Mouse (Mus musculus) left cerebral cortex, adult 18-20 months (tissue): Measurements from ENCODE around the gene Gzmm. TPM values are rescaled to one million over a fixed set of nuclear protein-coding genes. Genes with fewer than 3 reads are reported as not detected.
A peak's percentile ranks its signal among the peaks of the same experiment; 100 is the strongest.

Experiments used
- DNase-seq, 2 experiments: peaks; one replicate each; pipeline ENCODE4 v3.0.0; 2021 to 2022; ENCODE audit warnings: low spot score in 2 of 2, mixed read lengths in 1 of 2
- long read RNA-seq, 2 experiments: library from polyadenylated mRNA; stranded (forward); transcript quantifications; one replicate each; pipeline ENCODE4 v2.0.0; 2021
- total RNA-seq, 2 experiments: library from RNA; stranded (reverse); gene quantifications; 2 replicates each; pipeline ENCODE4 v1.2.3; 2021

Gzmm gene
- total RNA-seq: 1 to 10 TPM; 2.7 to 3.2 TPM
- long read RNA-seq, experiment 1: 0 reads
- long read RNA-seq, experiment 2, partial matches to known transcripts: 1 of 2 reads
- long read RNA-seq, experiment 2, other reads (novel, unspliced or antisense): 1 of 2 reads

DNA sequence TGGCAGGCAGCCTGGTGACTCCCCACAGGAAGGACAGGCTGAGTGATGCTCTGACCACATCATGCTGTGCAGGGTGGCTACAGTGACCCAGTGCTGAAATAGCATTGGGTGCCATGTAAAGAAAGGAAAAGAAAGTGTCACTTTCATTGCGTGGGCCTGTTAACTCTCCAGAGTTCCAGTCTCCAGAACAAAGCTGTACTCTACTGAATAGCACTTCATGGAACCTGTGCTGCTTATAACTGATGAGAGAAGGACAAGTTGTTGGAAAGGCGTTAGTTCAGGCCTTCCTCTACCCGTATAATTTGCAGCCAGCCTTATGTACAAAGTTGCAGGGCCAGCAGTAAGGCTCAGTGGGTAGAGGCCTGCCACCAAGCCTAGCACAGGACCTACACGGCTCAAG is at the start of gene Gzmm:
Gene Gzmm, plus strand, starts transcription at position 301 of the 400 bp plus-strand sequence.
- no peak for DNase-seq

DNA sequence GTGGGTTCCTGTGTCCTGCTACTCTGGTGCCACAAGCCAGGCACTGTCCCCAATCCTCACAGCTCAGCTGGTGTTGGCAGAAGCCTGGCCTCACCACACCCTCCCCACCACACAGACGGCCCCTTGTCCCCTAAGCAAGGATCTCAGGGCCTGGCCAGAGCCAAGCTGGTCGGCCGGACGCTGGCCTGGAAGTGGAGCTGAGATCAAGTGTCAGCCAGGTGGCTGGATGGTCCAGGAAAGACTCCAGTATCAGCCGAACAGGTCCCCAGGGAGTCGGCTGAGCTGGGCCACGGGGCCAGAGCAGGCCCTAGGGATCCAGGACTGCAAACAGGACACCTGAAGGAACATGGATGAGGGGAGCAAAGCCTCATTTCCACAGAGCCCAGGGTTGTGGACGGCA is 43.1 kb upstream of the Gzmm start, which contains the start of gene Odf3l2:
Gene Odf3l2, minus strand, starts transcription at position 28 of the 400 bp plus-strand sequence.
- DNase-seq: no peak

DNA sequence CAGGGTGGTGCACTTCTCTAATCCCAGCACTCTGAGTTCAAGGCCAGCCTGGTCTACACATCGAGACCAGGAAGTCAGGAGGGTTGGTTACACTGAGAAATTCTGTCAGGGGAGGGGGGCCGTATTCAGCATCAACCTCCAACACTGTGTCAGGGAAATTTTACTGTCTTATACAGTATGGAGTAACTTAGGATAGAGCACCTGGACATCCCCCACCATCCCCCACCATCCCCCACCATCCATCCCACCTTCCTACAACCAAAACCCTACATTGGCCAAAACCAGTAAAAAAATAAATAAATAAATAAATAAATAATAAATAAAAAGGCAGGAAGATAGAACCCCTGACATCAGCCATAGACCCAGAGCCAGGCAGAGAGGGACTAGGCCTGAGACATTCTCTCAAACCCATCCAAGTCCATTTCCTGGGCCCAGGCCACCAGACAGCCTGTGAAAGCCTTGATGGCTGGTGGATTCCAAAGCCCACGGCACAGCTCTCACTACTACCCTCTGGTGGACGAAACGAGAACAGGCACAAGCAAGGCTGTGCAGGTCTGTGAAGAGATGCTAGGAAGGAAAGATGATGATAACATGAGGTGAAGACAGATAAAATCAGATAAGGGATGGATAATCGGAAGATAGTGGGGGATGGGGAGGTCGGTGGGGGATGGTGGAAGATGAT is 39.6 kb upstream of the Gzmm start:
- peak; percentile 82 to 89 for DNase-seq

DNA sequence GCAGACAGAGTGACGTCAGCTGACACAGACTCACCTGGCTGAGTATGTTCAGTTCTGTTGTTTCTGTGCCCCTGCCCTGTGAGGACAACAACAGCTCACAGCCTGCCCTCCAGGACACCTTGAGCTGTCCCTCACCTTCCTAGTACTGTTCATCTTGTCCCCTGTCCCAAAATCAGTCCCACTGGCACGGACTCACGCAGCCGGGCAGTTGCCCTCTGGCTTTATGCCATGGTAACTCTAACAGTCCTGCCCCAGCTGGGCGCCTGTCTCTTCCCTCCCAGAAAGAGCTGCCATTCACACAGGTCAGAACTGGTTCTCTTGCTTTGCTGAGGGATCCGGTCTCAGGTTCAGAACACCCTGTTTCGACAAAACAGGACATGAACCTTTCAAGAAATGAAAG is 36.0 kb upstream of the Gzmm start:
- DNase-seq: no peak

DNA sequence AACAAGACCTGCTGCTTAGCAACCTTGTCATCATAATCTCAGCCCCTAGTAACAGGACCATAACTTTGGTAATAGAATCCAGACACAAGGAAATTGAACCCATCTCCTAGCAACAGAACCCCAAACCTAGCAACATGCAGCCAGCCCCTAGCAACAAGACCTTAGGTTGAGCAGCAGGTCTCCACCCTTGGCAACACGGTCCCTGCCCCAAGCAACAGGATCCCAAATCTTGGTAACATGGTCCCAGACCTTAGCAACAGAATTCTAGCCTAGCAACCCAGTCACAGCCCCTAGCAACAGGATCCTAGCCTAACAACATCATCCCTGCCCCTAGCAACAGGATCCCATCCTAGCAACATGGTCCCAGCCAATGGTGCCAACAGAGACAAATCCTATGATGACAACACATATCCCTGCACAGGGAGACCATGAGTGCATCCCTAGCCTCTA is 33.8 kb upstream of the Gzmm start:
- DNase-seq: no peak

DNA sequence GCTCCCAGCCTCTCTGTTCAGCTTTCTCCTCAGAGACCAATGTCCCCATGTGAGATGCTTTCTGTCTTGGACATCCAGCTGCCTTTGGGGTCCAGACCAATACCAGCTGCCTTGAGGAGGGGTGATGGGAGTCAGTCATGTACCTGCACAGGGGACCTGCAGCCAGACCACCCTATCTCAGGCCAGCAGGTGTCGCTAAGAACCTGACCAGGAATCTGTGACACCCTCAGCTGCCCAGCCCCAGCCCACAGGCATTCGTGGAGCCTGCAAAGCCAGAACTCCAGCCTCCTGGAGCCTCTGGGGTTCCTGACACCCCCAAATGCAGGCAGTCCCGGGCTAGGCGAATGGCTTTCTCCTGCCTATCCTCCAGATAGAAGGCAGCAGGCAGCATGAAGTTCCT is 30.0 kb upstream of the Gzmm start:
- DNase-seq: no peak

DNA sequence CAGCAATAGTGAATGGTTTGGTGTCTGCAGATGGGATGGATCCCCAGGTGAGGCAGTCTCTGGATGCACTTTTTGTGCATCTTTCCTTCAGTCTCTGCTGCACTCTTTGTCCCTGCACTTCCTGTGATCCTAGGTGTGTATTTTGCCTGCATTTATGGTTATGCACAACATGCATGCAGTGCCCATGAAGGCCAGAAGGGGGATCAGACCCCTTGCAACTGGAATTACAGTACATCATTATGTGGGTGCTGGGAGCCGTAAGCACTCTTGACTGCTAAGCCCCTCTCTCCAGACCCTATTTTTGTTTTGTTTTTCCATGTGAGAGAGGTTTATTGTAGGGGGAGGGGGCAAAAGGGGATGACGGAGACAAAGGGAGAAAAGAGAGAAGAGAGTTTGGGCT is 28.5 kb upstream of the Gzmm start:
- DNase-seq: no peak

DNA sequence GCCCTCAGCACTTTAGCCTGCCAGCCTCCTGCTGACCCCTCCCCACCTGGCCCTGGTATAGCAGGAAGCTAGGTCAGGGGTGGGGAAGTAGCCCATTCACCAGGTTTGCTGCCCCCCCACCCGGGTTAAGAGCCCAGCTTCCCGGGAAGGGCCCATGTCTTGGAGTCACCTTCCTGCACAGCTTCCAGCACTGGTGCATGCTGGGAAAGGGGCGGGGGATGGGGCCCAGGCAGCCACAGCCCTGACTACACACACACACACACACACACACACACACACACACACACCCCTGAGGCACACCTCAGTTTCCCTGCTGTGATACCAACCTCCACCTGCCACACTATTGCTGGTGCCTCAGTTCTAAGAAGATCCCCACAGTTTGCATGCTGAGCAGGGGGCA is 27.0 kb upstream of the Gzmm start:
- DNase-seq: no peak

DNA sequence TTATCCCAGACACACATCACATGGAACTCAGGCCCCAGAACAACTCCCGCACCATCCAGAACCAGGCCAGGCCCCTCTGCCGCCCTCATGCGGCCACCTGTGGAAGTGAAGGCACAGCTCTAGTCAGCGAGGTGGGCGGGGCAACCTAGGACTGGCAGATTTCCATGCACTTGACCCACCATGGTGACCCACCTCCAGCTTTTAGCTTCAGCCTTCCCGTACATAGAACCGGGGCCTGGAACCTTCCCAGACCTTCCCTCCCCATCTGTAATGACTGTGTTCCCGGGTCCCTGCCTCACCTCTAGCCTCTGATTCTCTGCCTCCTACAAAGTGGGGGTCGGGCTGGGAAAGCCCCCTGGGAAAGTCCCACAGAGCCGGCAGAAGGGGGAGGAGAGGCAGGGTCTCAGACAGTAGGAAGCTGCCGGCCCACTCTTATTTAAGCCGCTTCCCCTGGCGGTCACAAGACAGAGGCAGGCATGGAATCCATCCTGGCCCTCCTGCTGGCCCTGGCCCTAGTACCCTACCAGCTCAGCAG is 24.6 kb upstream of the Gzmm start, which contains the start of gene Madcam1:
Gene Madcam1, plus strand, starts transcription at position 429 of the 535 bp plus-strand sequence.
- DNase-seq: peak; percentile 61 to 66

DNA sequence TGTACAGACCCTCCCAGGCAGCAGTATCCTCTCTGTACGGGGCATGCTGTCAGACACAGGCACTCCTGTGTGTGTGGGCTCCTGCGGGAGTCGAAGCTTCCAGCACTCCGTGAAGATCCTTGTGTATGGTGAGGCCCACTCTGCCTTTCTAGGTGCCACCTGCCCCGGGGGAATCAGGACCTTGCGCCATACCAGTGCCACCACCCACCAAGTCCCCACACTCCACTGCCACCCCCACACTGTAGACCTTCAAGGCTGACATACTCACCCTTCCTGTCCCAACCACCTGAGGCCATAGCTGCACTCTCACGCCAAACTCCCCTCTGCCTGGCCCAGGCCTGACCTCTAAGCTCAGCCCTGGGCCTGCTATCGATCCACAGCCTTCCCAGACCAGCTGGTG is 23.8 kb upstream of the Gzmm start:
- no peak for DNase-seq

DNA sequence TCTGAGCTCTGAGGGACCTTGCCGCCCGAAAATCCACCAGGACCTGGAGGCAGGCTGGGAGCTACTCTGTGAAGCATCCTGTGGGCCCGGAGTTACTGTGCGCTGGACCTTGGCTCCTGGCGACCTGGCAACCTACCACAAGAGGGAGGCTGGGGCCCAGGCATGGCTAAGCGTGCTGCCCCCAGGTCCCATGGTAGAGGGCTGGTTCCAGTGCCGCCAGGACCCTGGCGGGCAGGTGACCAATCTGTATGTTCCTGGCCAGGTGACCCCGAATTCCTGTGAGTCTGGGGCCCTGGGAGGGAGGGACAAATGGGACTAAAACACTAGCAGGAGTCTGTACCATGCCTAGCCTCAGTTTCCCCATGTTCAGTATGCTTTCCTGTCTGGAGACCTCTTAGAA is 22.3 kb upstream of the Gzmm start:
- no peak for DNase-seq

DNA sequence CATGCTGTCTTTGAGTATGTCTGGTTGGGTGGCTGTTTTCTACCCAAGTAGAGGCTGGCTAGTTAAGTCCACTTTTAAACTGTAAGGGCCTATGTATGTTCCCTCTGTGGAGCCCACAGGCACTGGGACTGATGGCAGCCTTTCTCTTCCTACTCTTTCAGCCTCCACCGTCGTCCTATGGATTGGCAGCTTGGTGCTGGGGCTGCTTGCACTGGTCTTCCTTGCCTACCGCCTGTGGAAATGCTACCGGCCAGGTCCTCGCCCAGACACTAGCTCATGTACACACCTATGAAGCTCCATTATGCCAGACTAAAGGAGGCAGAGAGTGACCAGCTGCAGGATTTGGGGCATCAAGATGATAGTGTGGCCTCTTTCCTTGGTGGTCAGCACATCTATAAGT is 20.7 kb upstream of the Gzmm start:
- no peak for DNase-seq

DNA sequence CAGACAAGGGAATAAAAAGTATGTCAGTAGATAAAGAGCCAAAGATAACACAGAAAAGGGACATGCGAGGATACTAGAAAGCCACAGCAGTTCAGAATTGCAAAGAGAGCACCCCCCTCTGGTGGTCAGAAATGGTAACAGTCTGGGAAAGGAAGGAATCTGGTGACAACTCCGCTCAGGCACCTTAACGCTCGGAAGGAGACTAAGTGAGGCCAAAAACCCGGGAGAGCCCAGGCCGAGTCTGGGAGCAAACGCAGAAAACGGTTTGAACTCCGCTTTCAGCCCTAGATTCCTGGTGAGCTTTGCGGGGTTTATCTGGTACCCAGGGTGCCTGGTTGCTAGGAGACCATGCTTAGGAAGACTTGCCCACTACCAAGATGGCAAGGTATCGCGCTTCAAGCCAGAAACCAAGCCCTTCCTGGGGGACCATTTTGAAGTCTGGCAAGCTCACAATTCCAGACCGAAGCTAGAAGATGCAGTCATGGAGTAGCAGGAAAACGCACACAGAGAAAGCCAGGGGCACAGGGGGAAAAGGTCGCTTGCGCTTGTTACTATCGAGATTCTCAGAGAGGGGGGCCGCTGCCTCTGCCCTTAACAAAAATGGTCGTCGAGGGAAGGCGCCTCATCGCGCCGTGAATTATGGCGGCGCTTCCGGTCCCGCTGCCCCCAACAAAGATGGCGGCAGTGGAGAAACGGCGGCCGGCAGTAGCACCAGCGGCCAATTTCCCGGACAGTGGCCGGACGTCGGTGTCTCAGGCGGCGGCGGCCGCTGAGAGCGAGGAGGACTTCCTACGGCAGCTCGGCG is 19.8 kb upstream of the Gzmm start, which contains the start of gene Tpgs1:
Gene Tpgs1, plus strand, starts transcription at position 599 of the 805 bp plus-strand sequence.
- peak; percentile 91 to 92 for DNase-seq

DNA sequence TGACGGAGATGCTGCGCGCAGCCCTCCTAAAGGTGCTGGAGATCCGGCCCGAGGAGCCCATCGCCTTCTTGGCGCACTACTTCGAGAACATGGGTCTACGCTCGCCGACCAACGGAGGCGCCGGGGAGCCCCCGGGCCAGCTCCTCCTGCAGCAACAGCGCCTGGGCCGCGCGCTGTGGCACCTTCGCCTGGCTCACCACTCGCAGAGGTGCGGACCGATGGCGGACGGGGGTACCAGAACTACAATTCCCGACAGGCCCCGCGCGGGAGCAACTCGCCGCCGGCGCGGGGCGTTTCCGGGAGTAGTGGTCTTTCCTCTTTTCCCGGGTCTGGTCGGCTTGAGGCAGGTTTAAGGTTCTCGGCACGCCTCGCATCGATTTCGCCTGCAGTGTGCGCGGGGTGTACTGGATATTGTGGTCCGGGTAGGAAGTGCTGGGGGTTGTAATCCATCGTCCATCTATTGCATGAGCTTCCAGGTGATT is 19.2 kb upstream of the Gzmm start:
- peak; percentile 80 to 82 for DNase-seq

DNA sequence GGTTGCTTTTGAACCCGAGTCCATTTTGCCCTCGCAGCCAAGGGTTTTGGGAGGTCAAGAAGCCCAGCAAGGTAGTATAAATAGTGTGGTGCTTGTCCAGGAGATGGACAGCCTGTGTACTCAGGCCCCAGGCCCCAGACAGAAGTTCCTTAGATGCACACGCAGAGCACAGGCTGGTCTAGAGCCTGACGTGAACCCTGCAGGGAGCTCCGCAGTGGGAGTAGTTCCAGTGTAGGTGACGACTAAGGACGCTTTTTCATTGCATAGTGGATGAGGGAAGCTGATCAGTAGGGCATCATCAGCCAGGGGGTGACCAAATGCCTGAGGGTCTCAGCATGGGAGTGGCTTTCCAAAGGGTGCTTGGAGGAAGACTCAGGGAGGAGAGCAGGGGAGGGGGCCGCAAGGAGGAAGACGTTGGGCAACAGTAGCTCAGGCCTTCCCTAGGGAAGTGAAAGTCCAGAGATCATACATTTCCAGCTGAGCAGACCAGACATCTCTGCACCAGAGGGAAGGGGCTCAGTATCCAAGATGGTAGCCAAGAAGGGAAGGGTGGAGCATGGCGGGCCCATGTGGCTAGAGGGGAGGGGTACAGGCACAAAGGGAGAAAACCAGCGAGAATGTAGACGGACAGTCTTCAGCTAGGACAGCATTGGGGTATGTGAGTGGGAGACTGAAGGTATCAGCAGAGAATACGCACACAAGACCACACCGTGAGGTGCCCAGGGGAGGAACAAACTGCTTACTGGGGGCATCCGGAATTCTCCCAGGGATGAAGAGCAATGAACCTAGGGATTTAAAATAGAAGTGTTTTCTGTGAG is 18.5 kb upstream of the Gzmm start:
- DNase-seq: no peak

DNA sequence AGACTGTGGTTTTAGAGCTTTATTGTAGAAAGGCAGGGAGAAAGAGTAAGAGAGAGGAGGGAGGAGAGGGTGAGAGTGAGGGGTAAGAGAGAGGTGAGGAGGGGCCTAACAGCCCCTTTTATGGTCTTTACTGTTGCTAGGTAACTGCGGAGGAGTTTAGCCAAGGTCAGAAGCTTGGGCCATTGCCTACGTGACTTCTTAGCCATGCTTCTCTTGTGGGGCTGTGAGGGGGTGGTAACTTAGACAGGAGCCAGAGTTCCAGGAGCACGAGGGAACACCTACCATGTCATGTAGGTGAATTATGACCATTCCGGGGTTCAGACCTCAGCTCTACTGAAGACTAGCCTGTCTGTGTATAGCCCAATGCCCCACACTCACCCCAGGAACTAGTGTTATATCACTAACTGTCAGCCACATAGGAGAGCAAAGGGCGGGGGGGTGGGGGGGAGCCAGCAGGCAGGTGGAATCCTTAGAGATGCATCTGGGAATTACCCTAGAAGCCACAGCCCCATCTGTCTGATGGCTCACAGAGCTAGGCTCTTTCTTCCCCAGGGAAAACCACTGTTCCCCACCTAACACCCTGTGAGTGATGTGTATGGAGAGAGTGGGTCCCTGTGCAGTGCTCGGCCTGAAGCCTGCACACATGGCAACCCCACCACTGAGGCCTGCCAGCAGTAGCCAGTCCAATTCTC is 17.3 kb upstream of the Gzmm start:
- no peak for DNase-seq

DNA sequence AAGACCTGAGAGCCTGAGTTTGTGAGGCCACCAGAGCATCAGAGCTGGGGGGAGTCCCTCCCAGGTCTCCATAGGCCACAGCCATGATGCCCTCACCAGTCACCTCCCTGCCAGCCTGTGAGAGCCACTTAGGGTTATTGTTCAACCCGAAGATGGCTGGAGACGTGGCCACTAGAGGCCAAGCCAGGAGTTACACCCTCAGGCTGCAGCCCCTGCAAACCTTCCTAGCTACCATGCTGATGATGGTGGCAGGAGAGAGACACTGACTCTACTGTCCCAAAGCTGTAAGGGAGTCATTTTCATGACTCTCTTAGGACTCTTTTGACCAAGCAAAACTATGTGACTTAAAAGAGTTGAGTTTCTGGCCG is 16.7 kb upstream of the Gzmm start:
- DNase-seq: no peak

DNA sequence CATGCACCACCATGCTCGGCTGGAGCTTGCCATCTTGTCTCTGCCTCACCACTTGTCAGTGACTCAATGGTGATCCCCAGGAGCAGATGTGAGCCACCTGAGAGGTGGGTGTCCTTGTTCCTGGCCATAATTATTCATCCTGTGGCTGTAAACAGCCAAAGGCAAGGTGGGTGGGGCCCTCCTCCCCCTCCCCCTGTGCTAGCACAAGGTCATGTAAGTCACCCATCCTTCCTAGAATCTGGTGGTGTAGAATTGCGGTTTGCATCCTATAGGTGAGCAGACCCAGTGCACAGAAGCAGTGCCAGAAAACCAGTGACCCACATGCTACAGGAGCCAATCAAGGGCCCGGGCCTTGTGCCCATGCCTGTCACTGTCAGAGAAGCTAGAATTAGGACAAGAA is 15.8 kb upstream of the Gzmm start:
- DNase-seq: no peak

DNA sequence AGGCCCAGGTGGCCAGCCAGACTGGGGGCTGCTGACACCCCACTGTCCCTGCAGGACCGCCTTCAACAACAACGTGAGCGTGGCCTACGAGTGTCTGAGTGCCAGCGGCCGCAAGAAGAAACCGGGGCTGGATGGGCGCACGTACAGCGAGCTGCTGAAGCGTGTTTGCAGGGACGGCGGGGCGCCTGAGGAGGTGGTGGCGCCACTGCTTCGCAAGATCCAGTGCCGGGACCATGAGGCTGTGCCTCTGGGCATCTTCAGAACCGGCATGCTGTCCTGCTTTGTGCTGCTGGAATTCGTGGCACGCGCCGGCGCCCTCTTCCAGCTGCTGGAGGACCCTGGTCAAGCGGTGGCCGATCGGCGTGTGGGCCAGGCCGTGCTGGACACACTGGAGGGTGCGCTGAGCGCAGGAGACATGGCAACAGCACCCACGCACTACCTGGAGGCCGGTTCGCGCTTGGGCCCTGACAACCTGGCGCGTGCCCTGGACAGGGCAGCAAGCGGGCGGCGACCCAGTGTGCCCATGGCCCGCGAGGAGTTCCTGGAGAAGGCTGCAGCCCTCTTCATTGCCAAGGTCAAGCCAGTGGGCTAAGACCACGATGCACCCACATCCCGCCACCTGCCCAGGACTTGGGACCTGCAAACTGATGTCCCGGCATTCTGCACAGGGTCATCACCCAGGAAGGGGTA is 13.3 kb upstream of the Gzmm start:
- no peak for DNase-seq
